Comparison of ENCODE assay signal across 20 mouse cellular contexts in genomic region chr1:160039951-160040645, GRCm38 (mm10). TPM values are rescaled to one million over a fixed set of nuclear protein-coding genes. Genes with fewer than 3 reads are reported as not detected.
A peak's percentile ranks its signal among the peaks of the same experiment; 100 is the strongest.
DNase-seq lines count a peak whose midpoint lies in the region; ATAC-seq lines count a peak whose summit lies in the region.
"Had no signal": no experiment of that assay in that cellular context is flagged by ENCODE, and none has a peak within 500 bp of the region (broad histone marks: within the 10 kb centered on the region; RNA-seq: fewer than 3 reads in every experiment).

No protein-coding gene starts in this region.

- no peak for ATAC-seq in embryonic facial prominence, embryonic 11.5 days (replicated peaks; ENCODE audit: insufficient number of reproducible peaks, low FRiP score, low TSS enrichment, low read depth)
- no peak for ATAC-seq in lung, embryonic 16.5 days (ENCODE audit: low read depth)
- ATAC-seq: activated CD4-positive, CD25-positive, alpha-beta regulatory T cell, adult 4 months; forebrain, embryonic 16.5 days; intestine, embryonic 16.5 days; midbrain, embryonic 16.5 days had no signal

- WGBS in embryonic facial prominence, embryonic 11.5 days, result 48% methylated on average over 7 of the region's 7 CpGs
- 54% methylated on average over 7 of the region's 7 CpGs for WGBS in embryonic facial prominence, embryonic 10.5 days
- 44% methylated on average over 7 of the region's 7 CpGs for WGBS in lung, embryonic 16.5 days

- H3K36me3 ChIP-seq in embryonic facial prominence, embryonic 11.5 days (replicated peaks; ENCODE audit: control insufficient read depth, insufficient read depth, low read depth, low read length), result no peaks in the 10 kb centered on the region
- H3K36me3 ChIP-seq in embryonic facial prominence, embryonic 10.5 days (replicated peaks), result no peaks in the 10 kb centered on the region
- no peaks in the 10 kb centered on the region for H3K36me3 ChIP-seq in lung, embryonic 16.5 days (ENCODE audit: control insufficient read depth, insufficient read depth, low read length)
- H3K36me3 ChIP-seq: heart, embryonic 10.5 days; limb, embryonic 10.5 days had no signal

- no peaks in the 10 kb centered on the region for H3K27me3 ChIP-seq in embryonic facial prominence, embryonic 11.5 days (ENCODE audit: control insufficient read depth, insufficient read depth, low read length)
- H3K27me3 ChIP-seq in embryonic facial prominence, embryonic 10.5 days (replicated peaks; ENCODE audit: low read depth, poor library complexity, severe bottlenecking), result peaks cover 10% of the 10 kb centered on the region
- no peaks in the 10 kb centered on the region for H3K27me3 ChIP-seq in lung, embryonic 16.5 days (ENCODE audit: control insufficient read depth, insufficient read depth, low read depth, low read length)

- H3K9ac ChIP-seq in embryonic facial prominence, embryonic 11.5 days (replicated peaks; ENCODE audit: low read length), result no peak overlapping the region
- no peak overlapping the region for H3K9ac ChIP-seq in lung, embryonic 16.5 days (ENCODE audit: low read length)
- H3K9ac ChIP-seq: hindbrain, embryonic 14.5 days had no signal

- no peak overlapping the region for H3K4me2 ChIP-seq in embryonic facial prominence, embryonic 11.5 days (ENCODE audit: low read depth, low read length)
- H3K4me2 ChIP-seq in lung, embryonic 16.5 days (ENCODE audit: low read depth, low read length), result no peak overlapping the region
- H3K4me2 ChIP-seq: hindbrain, embryonic 14.5 days had no signal

- no peaks in the 10 kb centered on the region for H3K4me1 ChIP-seq in embryonic facial prominence, embryonic 11.5 days (ENCODE audit: control insufficient read depth, insufficient read depth, low read length)
- peaks cover 10% of the 10 kb centered on the region for H3K4me1 ChIP-seq in embryonic facial prominence, embryonic 10.5 days
- H3K4me1 ChIP-seq in lung, embryonic 16.5 days (replicated peaks; ENCODE audit: control insufficient read depth, insufficient read depth, low read length), result peaks cover 26% of the 10 kb centered on the region

- no peak overlapping the region for H3K27ac ChIP-seq in embryonic facial prominence, embryonic 11.5 days (replicated peaks; ENCODE audit: low read depth, low read length)
- H3K27ac ChIP-seq in embryonic facial prominence, embryonic 10.5 days (replicated peaks), result no peak overlapping the region
- 0 out of 2 replicates have a peak overlapping the region, but pooled peaks have one; percentile 36 for H3K27ac ChIP-seq in lung, embryonic 16.5 days (ENCODE audit: low read length)
- H3K27ac ChIP-seq: heart, embryonic 10.5 days; hindbrain, embryonic 14.5 days; limb, embryonic 10.5 days had no signal

- H3K4me3 ChIP-seq in embryonic facial prominence, embryonic 11.5 days (ENCODE audit: low read depth, low read length), result no peak overlapping the region
- H3K4me3 ChIP-seq in embryonic facial prominence, embryonic 10.5 days, result no peak overlapping the region
- H3K4me3 ChIP-seq in lung, embryonic 16.5 days (ENCODE audit: low read length), result no peak overlapping the region
- H3K4me3 ChIP-seq: heart, embryonic 10.5 days; limb, embryonic 10.5 days had no signal

- H3K9me3 ChIP-seq in embryonic facial prominence, embryonic 11.5 days (replicated peaks; ENCODE audit: control insufficient read depth, low read length), result no peaks in the 10 kb centered on the region
- H3K9me3 ChIP-seq in embryonic facial prominence, embryonic 10.5 days, result no peaks in the 10 kb centered on the region
- H3K9me3 ChIP-seq in lung, embryonic 16.5 days (ENCODE audit: control insufficient read depth, low read length), result no peaks in the 10 kb centered on the region
- H3K9me3 ChIP-seq: heart, embryonic 10.5 days; limb, embryonic 10.5 days had no signal

- peak; percentile 13 for DNase-seq in embryonic facial prominence, embryonic 11.5 days (ENCODE audit: low spot score)
- DNase-seq in embryonic facial prominence, embryonic 10.5 days (ENCODE audit: low spot score), result no peak
- no peak for DNase-seq in lung, postnatal 4 days
- DNase-seq in T-cell, adult 2 months (ENCODE audit: low spot score), result peak; percentile 73
- DNase-seq in naive thymus-derived CD4-positive, alpha-beta T cell, adult 2 months (ENCODE audit: low read depth), result peak; percentile 75
- no peak for DNase-seq in yolk sac, embryonic 10.5 days (ENCODE audit: low spot score)
- DNase-seq: adrenal gland, postnatal 10 days; cerebellum, adult 11 months; gastrocnemius, postnatal 25 days; lung, adult 2 months; right cerebral cortex, postnatal 14 days; spleen, adult 18-20 months had no signal

RNA-seq across cellular contexts. Expression of gene 4930523C07Rik, which starts 4.1 kb away (rescaled TPM):
- polyA plus RNA-seq in embryonic facial prominence, embryonic 11.5 days (2014; fragmentation: Nextera tagmentation; extraction: Ambion mirVana), result 2.9 and 3.5 TPM in 2 replicates
- 2.3 and 3.1 TPM in 2 replicates for polyA plus RNA-seq in embryonic facial prominence, embryonic 10.5 days (2016; fragmentation: Nextera tagmentation; extraction: Ambion mirVana)
- 43.0 and 48.1 TPM in 2 replicates for polyA plus RNA-seq in lung, embryonic 16.5 days (2015; fragmentation: Nextera tagmentation; extraction: Ambion mirVana)

Comparison
In these comparisons a context has a peak if more than half of its experiments do, and no peak if none do; other contexts are left out.
1. DNase-seq: peak in embryonic facial prominence, embryonic 11.5 days (single experiment), T-cell, adult 2 months (single experiment) and naive thymus-derived CD4-positive, alpha-beta T cell, adult 2 months (single experiment); none in embryonic facial prominence, embryonic 10.5 days (single experiment), lung, postnatal 4 days (0 of 2) and yolk sac, embryonic 10.5 days (single experiment).